Mouse (Mus musculus) midbrain, postnatal 0 days (tissue): ENCODE measurements around the gene Cenpu. TPM values are rescaled to one million over a fixed set of nuclear protein-coding genes. Genes with fewer than 3 reads are reported as not detected.

ENCODE experiments used
- ATAC-seq: fragments of 200-750 bp; cut with Nextera tagmentation; 2 replicates; pipeline ENCODE4 v1.8.0; 2017; ENCODE audit warnings: moderate number of reproducible peaks, mild to moderate bottlenecking, moderate TSS enrichment, moderate library complexity; ENCODE audit not compliant: low FRiP score
- DNase-seq: peaks from one replicate; pipeline ENCODE4 v3.0.0-alpha.2; 2015; ENCODE audit warnings: low spot score
- H3K27ac ChIP-seq: fragments of 300-500 bp; sonication (generic); 2 replicates; pipeline ENCODE4 v1.5.1; 2014; ENCODE audit warnings: low read depth, mild to moderate bottlenecking, low read length, mixed read lengths
- H3K27me3 ChIP-seq: fragments of 300-500 bp; sonication (generic); 2 replicates; pipeline ENCODE4 v1.6.1; 2014; ENCODE audit warnings: low read length, control low read depth, mixed read lengths; ENCODE audit not compliant: insufficient read depth
- H3K36me3 ChIP-seq: fragments of 300-500 bp; sonication (generic); 2 replicates; pipeline ENCODE4 v1.6.1; 2014; ENCODE audit warnings: low read length, control low read depth, mixed read lengths; ENCODE audit not compliant: insufficient read depth
- H3K4me1 ChIP-seq: fragments of 300-500 bp; sonication (generic); 2 replicates; pipeline ENCODE4 v1.6.1; 2014; ENCODE audit warnings: mild to moderate bottlenecking, control low read depth, antibody characterized with exemption, low read length, mixed read lengths; ENCODE audit not compliant: insufficient read depth
- H3K4me2 ChIP-seq: fragments of 300-500 bp; sonication (generic); 2 replicates; pipeline ENCODE4 v1.6.1; 2014; ENCODE audit warnings: low read depth, mild to moderate bottlenecking, low read length, mixed read lengths; ENCODE audit not compliant: poor library complexity, severe bottlenecking
- H3K4me3 ChIP-seq: fragments of 300-500 bp; sonication (generic); 2 replicates; pipeline ENCODE4 v1.5.1; 2014; ENCODE audit warnings: low read depth, mild to moderate bottlenecking, low read length, moderate library complexity
- H3K9ac ChIP-seq: fragments of 300-500 bp; sonication (generic); replicated peaks from 2 replicates; pipeline ENCODE4 v1.6.1; 2014; ENCODE audit warnings: mild to moderate bottlenecking, low read length, moderate library complexity, mixed read lengths; ENCODE audit not compliant: poor library complexity, severe bottlenecking
- H3K9me3 ChIP-seq: fragments of 300-500 bp; sonication (generic); 2 replicates; pipeline ENCODE4 v1.6.1; 2016; ENCODE audit warnings: low read length, control low read depth
- CTCF ChIP-seq: IDR thresholded peaks from 2 replicates; pipeline ENCODE4 v1.5.1; 2016; ENCODE audit warnings: antibody characterized with exemption, mild to moderate bottlenecking
- WGBS: fragments of 180-500 bp; shearing (Covaris S2); extraction: QIAGEN DNeasy Blood & Tissue Kit; methylation state at CpG from one replicate; pipeline ENCODE4 v1.1.7; 2014; 5-methylcytosine and 5-hydroxymethylcytosine counted together
- polyA plus RNA-seq: library from polyadenylated mRNA; unstranded; fragments of >200 nt; fragmentation: Nextera tagmentation; extraction: Ambion mirVana; gene quantifications from 2 replicates; pipeline ENCODE4 v1.2.1, GENCODE M21; 2015
- total RNA-seq: library from RNA; depleted of rRNA; stranded (reverse); fragments of >200 nt; gene quantifications from 2 replicates; pipeline ENCODE4 v1.2.3, GENCODE M21; 2014

The Cenpu gene
- total and polyA plus RNA-seq, 2 experiments from 2014 or later, result 2.9 to 6.6 TPM

DNA sequence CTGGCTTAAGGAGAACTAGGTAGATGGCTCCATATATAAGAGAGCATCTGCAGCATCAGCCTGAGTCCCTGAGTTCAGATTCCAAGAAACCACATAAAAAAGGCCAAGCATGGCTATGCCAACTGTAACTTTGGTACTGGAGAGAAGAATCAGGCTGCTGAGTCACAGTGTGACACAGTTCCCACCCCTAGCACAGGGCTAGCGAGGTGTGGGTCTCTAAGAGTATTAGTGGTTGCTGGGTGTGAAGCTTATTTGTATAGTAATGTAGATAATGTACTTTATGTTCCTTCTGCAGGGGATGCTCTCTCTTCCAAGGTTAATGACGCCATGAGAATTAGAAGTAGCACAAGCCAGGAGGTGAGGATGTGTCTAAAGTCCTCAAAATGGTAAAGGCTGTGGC is 44.7 kb downstream of the Cenpu start:
- ATAC-seq (no peak), DNase-seq (no peak)
- no peak for TF ChIP-seq CTCF
- H3K9me3 ChIP-seq, result no peaks in the 10 kb centered on the region
- H3K9ac ChIP-seq, result no peak overlapping the region
- no peak overlapping the region for H3K4me2 ChIP-seq
- no peaks in the 10 kb centered on the region for H3K36me3 ChIP-seq
- H3K27ac ChIP-seq, result no peak overlapping the region
- H3K4me3 ChIP-seq, result no peak overlapping the region
- WGBS, result 91% methylated on average over 2 of the region's 2 CpGs
- H3K27me3 ChIP-seq, result no peaks in the 10 kb centered on the region
- H3K4me1 ChIP-seq, result no peaks in the 10 kb centered on the region

DNA sequence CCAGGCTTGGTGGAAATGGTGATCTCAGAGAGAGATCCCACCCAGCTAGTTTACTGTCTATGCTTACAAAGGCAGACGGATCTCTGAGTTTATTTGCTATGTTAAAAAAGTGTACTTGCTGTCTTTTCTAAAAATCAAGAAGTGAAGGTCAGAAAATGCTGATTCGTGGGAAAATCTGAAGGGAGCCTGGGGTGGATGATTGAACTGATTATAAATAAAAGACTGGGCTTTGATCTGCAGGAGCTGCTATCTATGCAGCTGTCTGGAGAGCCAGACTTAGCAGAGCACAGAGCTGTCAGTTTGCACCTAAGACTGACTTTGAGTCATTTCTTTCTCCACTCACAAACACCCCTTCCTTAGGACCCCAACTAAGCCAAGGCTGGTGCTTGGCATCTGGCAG is 45.6 kb downstream of the Cenpu start:
- no peak overlapping the region for H3K4me3 ChIP-seq
- TF ChIP-seq CTCF, result no peak
- H3K4me1 ChIP-seq, result no peaks in the 10 kb centered on the region
- H3K9ac ChIP-seq, result no peak overlapping the region
- no peaks in the 10 kb centered on the region for H3K9me3 ChIP-seq
- 79% methylated on average over 2 of the region's 2 CpGs for WGBS
- H3K36me3 ChIP-seq, result no peaks in the 10 kb centered on the region
- H3K27ac ChIP-seq, result no peak overlapping the region
- H3K27me3 ChIP-seq, result no peaks in the 10 kb centered on the region
- ATAC-seq (no peak), DNase-seq (no peak)
- no peak overlapping the region for H3K4me2 ChIP-seq

DNA sequence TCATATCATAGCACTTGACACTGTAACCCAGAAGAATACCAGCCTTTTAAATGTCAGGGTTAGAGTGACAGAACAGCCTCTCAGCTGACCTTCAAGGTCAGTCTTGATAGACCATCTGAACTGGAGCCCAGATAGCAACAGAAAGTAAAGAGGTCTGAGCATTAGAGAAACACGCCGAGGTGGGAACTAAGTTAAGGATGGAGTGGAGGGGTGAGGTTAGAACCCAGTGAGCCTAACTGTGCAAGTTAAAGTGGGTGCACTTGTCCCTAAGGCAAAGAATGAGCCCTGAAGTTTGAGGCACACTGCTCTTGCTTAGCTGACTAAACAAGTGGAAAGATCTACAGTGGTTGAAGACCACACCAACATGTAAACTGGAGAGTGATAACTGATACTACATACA is 46.3 kb downstream of the Cenpu start:
- Histone ChIP-seq H3K9ac (no peak overlapping the region), H3K9me3 (no peaks in the 10 kb centered on the region), H3K4me2 (no peak overlapping the region), H3K4me3 (no peak overlapping the region), H3K4me1 (no peaks in the 10 kb centered on the region), H3K36me3 (no peaks in the 10 kb centered on the region), H3K27me3 (no peaks in the 10 kb centered on the region), H3K27ac (no peak overlapping the region)
- ATAC-seq (no peak), DNase-seq (no peak)
- no peak for TF ChIP-seq CTCF
- 91% methylated on average over 2 of the region's 2 CpGs for WGBS

DNA sequence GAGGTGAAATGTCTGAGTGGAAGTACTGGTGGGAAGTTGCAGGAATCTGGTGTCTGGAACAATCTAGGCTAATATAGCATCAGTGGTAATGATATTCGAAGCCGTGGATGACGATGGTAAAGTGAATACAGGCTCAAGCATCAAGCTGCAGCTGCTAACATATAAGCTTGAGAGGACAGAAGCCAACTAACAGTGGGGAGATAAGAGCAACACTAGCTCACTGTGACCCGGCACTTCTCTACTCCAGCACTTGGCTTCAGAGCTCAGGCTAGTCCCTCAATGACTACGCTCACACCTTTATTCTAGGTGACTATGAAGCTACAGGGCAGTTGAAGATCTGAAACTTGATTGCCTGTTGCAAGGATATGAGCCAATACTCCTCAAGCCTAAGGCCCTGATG is 46.9 kb downstream of the Cenpu start:
- ATAC-seq (no peak), DNase-seq (no peak)
- Histone ChIP-seq H3K27ac (no peak overlapping the region), H3K4me3 (no peak overlapping the region), H3K4me2 (no peak overlapping the region), H3K36me3 (no peaks in the 10 kb centered on the region), H3K4me1 (no peaks in the 10 kb centered on the region), H3K27me3 (no peaks in the 10 kb centered on the region), H3K9me3 (no peaks in the 10 kb centered on the region), H3K9ac (no peak overlapping the region)
- 96% methylated on average over 5 of the region's 5 CpGs for WGBS
- TF ChIP-seq CTCF, result no peak

DNA sequence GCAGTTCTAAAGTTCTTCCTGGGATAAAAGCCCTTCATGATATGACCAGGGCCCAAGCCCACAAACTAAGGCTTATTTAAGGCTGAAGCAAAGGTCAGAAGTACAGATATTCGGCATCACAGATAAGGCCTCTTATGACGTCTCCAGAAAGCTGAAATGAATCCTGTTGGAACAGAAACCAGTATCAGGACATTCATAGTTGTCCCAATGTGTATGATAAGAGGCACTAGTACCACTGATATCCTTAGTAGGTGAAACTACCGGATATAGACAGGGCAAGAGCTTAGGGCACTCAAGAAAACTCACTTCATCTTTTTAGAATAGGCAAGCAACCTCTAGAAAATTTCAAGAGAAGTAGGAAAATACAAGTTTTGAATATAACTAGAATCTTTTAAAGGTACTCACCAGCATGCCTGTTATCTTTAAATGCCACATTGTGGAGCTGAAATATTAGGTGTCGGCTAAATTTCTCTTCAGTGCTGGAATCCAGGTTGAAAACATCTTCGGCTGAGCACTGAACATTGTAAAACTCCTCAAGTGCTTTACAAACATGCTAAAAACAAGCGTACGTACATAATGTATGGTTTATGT is 47.6 kb downstream of the Cenpu start:
- TF ChIP-seq CTCF, result no peak
- Histone ChIP-seq H3K9me3 (no peaks in the 10 kb centered on the region), H3K4me1 (no peaks in the 10 kb centered on the region), H3K27ac (no peak overlapping the region), H3K27me3 (no peaks in the 10 kb centered on the region), H3K4me3 (no peak overlapping the region), H3K9ac (no peak overlapping the region), H3K36me3 (no peaks in the 10 kb centered on the region), H3K4me2 (no peak overlapping the region)
- no peak for DNase-seq
- ATAC-seq, result no peak
- 93% methylated on average over 7 of the region's 7 CpGs for WGBS

DNA sequence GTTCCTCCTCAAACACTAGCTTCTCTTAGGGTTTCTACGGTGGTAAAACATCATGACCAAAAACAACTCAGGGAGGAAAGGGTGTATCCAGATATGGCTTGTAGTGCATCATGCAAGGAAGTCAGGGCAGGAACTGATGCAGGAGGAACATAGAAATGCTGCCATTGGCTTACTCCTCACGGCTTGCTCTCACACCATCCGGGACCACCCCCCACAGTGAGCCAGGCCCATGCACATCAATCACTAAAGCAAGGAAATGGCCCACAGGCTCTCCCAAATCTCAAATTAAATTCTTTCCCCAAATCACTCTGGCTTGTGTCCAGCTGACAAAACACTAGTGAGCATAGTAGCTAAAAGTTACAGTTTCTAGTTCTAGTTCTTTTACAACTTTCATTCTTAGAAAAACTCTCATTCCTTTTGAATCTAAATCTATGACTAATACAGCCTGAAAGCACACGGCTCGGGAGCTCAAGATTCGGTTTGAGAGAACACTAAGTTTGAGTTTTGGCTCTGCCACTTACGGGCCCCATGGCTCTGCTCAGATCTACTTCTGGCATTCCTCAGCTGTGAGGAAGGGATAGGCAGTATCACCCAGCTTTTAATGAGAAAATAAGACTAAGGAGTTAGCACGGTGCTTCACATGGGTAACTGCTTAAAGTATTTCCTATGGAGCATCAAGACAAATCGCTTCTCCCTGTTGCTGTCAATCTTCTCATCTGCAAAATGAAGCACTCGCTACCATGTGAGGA is 49.3 kb downstream of the Cenpu start:
- no peaks in the 10 kb centered on the region for H3K36me3 ChIP-seq
- H3K27me3 ChIP-seq, result no peaks in the 10 kb centered on the region
- no peak for TF ChIP-seq CTCF
- no peak overlapping the region for H3K27ac ChIP-seq
- H3K9me3 ChIP-seq, result no peaks in the 10 kb centered on the region
- ATAC-seq (no peak), DNase-seq (no peak)
- H3K4me3 ChIP-seq, result no peak overlapping the region
- WGBS, result 67% methylated on average over 10 of the region's 10 CpGs
- no peak overlapping the region for H3K4me2 ChIP-seq
- H3K4me1 ChIP-seq, result no peaks in the 10 kb centered on the region
- no peak overlapping the region for H3K9ac ChIP-seq
